11 mouse cellular contexts compared by ENCODE assay signal in the genomic region with DNA sequence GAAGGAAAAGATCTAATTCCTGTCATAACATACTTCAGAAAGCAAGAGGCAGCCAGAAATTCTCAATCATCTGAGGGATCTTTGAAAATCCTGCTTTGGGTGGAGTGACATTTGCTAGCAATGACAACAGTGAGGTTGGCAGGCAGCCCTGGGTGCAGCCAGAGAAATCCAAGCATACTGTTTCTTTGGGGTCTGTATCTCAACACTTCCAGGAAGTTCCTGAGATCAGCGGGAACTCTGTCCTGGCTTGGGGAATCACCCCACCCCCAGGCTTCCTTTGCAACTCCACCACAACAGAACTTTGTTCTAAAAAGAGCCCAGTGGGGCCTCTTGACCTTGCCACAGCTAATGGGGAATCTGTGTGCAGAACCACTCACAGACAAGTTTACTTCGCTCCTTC.
DNase-seq lines count a peak whose midpoint lies in the region; ATAC-seq lines count a peak whose summit lies in the region.
"Had no signal": no experiment of that assay in that cellular context is flagged by ENCODE, and none has a peak within 500 bp of the region (broad histone marks: within the 10 kb centered on the region; RNA-seq: fewer than 3 reads in every experiment).

No protein-coding gene starts in this region.

- H3K9ac ChIP-seq in hindbrain, embryonic 15.5 days: no peak overlapping the region
- H3K9ac ChIP-seq in hindbrain, embryonic 11.5 days (ENCODE audit: low read depth, low read length): no peak overlapping the region
- H3K9ac ChIP-seq in kidney, embryonic 16.5 days (replicated peaks; ENCODE audit: low read length): no peak overlapping the region
- no peak overlapping the region for H3K9ac ChIP-seq in stomach, embryonic 15.5 days
- H3K9ac ChIP-seq in forebrain, embryonic 16.5 days (replicated peaks; ENCODE audit: low read depth, low read length): no peak overlapping the region
- H3K9ac ChIP-seq in forebrain, embryonic 15.5 days (replicated peaks): no peak overlapping the region
- H3K9ac ChIP-seq: liver, embryonic 13.5 days had no signal

- H3K9me3 ChIP-seq in hindbrain, embryonic 15.5 days: no peaks in the 10 kb centered on the region
- H3K9me3 ChIP-seq in hindbrain, embryonic 11.5 days (ENCODE audit: control insufficient read depth, low read length): no peaks in the 10 kb centered on the region
- no peaks in the 10 kb centered on the region for H3K9me3 ChIP-seq in kidney, embryonic 16.5 days (ENCODE audit: low read length)
- no peaks in the 10 kb centered on the region for H3K9me3 ChIP-seq in stomach, embryonic 15.5 days
- no peaks in the 10 kb centered on the region for H3K9me3 ChIP-seq in forebrain, embryonic 16.5 days (ENCODE audit: control insufficient read depth, low read length)
- no peaks in the 10 kb centered on the region for H3K9me3 ChIP-seq in forebrain, embryonic 15.5 days
- H3K9me3 ChIP-seq: liver, embryonic 13.5 days had no signal

- peak overlapping the region; percentile 37; the same call in 1 of the 2 replicates for H3K27ac ChIP-seq in hindbrain, embryonic 15.5 days (replicated peaks)
- H3K27ac ChIP-seq in hindbrain, embryonic 11.5 days (ENCODE audit: low read depth, low read length): no peak overlapping the region
- 0 out of 2 replicates have a peak overlapping the region, but pooled peaks have one; percentile 10 for H3K27ac ChIP-seq in kidney, embryonic 16.5 days (ENCODE audit: low read length)
- no peak overlapping the region for H3K27ac ChIP-seq in stomach, embryonic 15.5 days
- H3K27ac ChIP-seq in forebrain, embryonic 16.5 days (ENCODE audit: low read length): no peak overlapping the region; the same call in 1 of the 2 replicates
- H3K27ac ChIP-seq in forebrain, embryonic 15.5 days (replicated peaks): no peak overlapping the region
- H3K27ac ChIP-seq: liver, embryonic 13.5 days had no signal

- no peak for ATAC-seq in hindbrain, embryonic 15.5 days (ENCODE audit: low FRiP score, low read depth)
- no peak for ATAC-seq in hindbrain, embryonic 11.5 days (ENCODE audit: low FRiP score)
- no peak for ATAC-seq in kidney, embryonic 16.5 days (ENCODE audit: low FRiP score, low TSS enrichment)
- peak; percentile 31; the same call in 1 of the 2 replicates for ATAC-seq in stomach, embryonic 15.5 days (ENCODE audit: insufficient read depth, low FRiP score, low read depth)
- ATAC-seq in forebrain, embryonic 16.5 days: no peak
- no peak for ATAC-seq in forebrain, embryonic 15.5 days (replicated peaks)

- no peaks in the 10 kb centered on the region for H3K4me1 ChIP-seq in hindbrain, embryonic 15.5 days (replicated peaks)
- no peaks in the 10 kb centered on the region for H3K4me1 ChIP-seq in hindbrain, embryonic 11.5 days (replicated peaks; ENCODE audit: control insufficient read depth, insufficient read depth, low read length)
- H3K4me1 ChIP-seq in kidney, embryonic 16.5 days (ENCODE audit: insufficient read depth, low read length): peaks cover 17% of the 10 kb centered on the region
- no peaks in the 10 kb centered on the region for H3K4me1 ChIP-seq in stomach, embryonic 15.5 days
- no peaks in the 10 kb centered on the region for H3K4me1 ChIP-seq in forebrain, embryonic 16.5 days (replicated peaks; ENCODE audit: control insufficient read depth, insufficient read depth, low read length)
- no peaks in the 10 kb centered on the region for H3K4me1 ChIP-seq in forebrain, embryonic 15.5 days
- H3K4me1 ChIP-seq: liver, embryonic 13.5 days had no signal

- H3K4me2 ChIP-seq in hindbrain, embryonic 15.5 days: no peak overlapping the region
- no peak overlapping the region for H3K4me2 ChIP-seq in hindbrain, embryonic 11.5 days (replicated peaks; ENCODE audit: low read depth, low read length)
- H3K4me2 ChIP-seq in kidney, embryonic 16.5 days (replicated peaks; ENCODE audit: low read depth, low read length): no peak overlapping the region
- H3K4me2 ChIP-seq in stomach, embryonic 15.5 days: no peak overlapping the region
- no peak overlapping the region for H3K4me2 ChIP-seq in forebrain, embryonic 16.5 days (ENCODE audit: low read length)
- no peak overlapping the region for H3K4me2 ChIP-seq in forebrain, embryonic 15.5 days (replicated peaks)
- H3K4me2 ChIP-seq: liver, embryonic 13.5 days had no signal

- no peak overlapping the region for H3K4me3 ChIP-seq in hindbrain, embryonic 15.5 days
- no peak overlapping the region for H3K4me3 ChIP-seq in hindbrain, embryonic 11.5 days (ENCODE audit: low read depth, low read length)
- H3K4me3 ChIP-seq in kidney, embryonic 16.5 days (ENCODE audit: low read length): no peak overlapping the region
- H3K4me3 ChIP-seq in stomach, embryonic 15.5 days (replicated peaks): no peak overlapping the region
- no peak overlapping the region for H3K4me3 ChIP-seq in forebrain, embryonic 16.5 days (replicated peaks; ENCODE audit: low read length)
- H3K4me3 ChIP-seq in forebrain, embryonic 15.5 days: no peak overlapping the region
- H3K4me3 ChIP-seq: erythroblast, embryonic 14.5 days; liver, embryonic 13.5 days had no signal

- no peak for DNase-seq in hindbrain, embryonic 11.5 days (ENCODE audit: low spot score)
- peak; percentile 47 for DNase-seq in adrenal gland, adult 2 months
- DNase-seq in gastrocnemius, adult 8-10 months (ENCODE audit: low spot score in 2 of 2): peak; percentile 48 to 57
- DNase-seq: liver, embryonic 13.5 days had no signal

- WGBS in hindbrain, embryonic 15.5 days: 55% methylated on average over 2 of the region's 2 CpGs
- WGBS in hindbrain, embryonic 11.5 days: 50% methylated on average over 2 of the region's 2 CpGs
- 55% methylated on average over 2 of the region's 2 CpGs for WGBS in kidney, embryonic 16.5 days
- WGBS in stomach, embryonic 15.5 days: 46% methylated on average over 2 of the region's 2 CpGs
- 67% methylated on average over 2 of the region's 2 CpGs for WGBS in forebrain, embryonic 16.5 days
- 54% methylated on average over 2 of the region's 2 CpGs for WGBS in forebrain, embryonic 15.5 days

- no peaks in the 10 kb centered on the region for H3K27me3 ChIP-seq in hindbrain, embryonic 15.5 days
- H3K27me3 ChIP-seq in hindbrain, embryonic 11.5 days (ENCODE audit: control insufficient read depth, insufficient read depth, low read length): no peaks in the 10 kb centered on the region
- H3K27me3 ChIP-seq in kidney, embryonic 16.5 days (ENCODE audit: insufficient read depth, low read length): no peaks in the 10 kb centered on the region
- no peaks in the 10 kb centered on the region for H3K27me3 ChIP-seq in stomach, embryonic 15.5 days (replicated peaks)
- no peaks in the 10 kb centered on the region for H3K27me3 ChIP-seq in forebrain, embryonic 16.5 days (replicated peaks; ENCODE audit: control insufficient read depth, insufficient read depth, low read length)
- no peaks in the 10 kb centered on the region for H3K27me3 ChIP-seq in forebrain, embryonic 15.5 days
- H3K27me3 ChIP-seq: CH12.LX; liver, embryonic 13.5 days had no signal

- no peaks in the 10 kb centered on the region for H3K36me3 ChIP-seq in hindbrain, embryonic 15.5 days
- no peaks in the 10 kb centered on the region for H3K36me3 ChIP-seq in hindbrain, embryonic 11.5 days (ENCODE audit: control insufficient read depth, insufficient read depth, low read length)
- no peaks in the 10 kb centered on the region for H3K36me3 ChIP-seq in kidney, embryonic 16.5 days (ENCODE audit: insufficient read depth, low read length)
- no peaks in the 10 kb centered on the region for H3K36me3 ChIP-seq in stomach, embryonic 15.5 days
- H3K36me3 ChIP-seq in forebrain, embryonic 16.5 days (ENCODE audit: control insufficient read depth, insufficient read depth): no peaks in the 10 kb centered on the region
- H3K36me3 ChIP-seq in forebrain, embryonic 15.5 days: no peaks in the 10 kb centered on the region
- H3K36me3 ChIP-seq: liver, embryonic 13.5 days had no signal

Comparison
In these comparisons a context has a peak if more than half of its experiments do, and no peak if none do; other contexts are left out.
1. H3K27ac ChIP-seq: peak in hindbrain, embryonic 15.5 days (single experiment) and kidney, embryonic 16.5 days (single experiment); none in hindbrain, embryonic 11.5 days (single experiment), stomach, embryonic 15.5 days (single experiment), forebrain, embryonic 16.5 days (single experiment) and forebrain, embryonic 15.5 days (single experiment).